In the genomic region with DNA sequence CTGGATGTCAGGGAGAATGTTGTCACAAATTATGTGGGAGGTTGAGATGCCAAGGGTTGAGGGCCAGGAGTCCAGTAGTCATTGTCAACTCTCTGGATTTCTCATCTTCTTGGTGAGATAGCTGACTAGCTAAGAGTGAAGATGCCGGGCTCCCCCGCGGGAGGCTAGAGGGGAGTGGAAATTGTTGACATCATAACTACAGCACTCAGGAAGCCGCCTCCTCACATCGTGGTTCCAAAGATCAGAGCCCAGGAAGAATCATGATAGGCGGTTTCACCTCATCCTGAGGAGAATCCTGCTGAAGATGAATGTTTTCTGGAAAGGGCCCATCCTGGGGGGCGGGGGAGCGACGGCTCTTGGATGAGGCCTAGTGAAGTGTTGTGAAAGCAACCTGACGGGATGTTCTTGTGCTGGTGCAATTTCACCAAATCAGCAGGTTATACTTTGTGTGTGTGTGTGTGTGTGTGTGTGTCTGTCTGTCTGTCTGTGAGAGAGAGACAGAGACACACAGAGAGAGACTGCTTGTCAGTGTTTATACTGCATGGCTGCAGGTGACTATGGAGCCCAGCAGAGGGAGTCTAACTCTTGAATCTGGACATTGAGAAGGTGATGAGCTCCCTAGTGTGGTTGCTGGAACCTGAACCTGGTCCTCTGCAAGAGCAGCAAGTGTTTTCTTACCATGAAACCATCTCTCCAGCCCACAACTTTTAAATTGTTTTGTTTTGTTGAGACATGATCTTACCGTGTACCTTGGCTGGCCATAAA, we compare ENCODE assay signal across 13 mouse cellular contexts.
A peak's percentile ranks its signal among the peaks of the same experiment; 100 is the strongest.
DNase-seq lines count a peak whose midpoint lies in the region; ATAC-seq and TF ChIP-seq lines count a peak whose summit lies in the region.
"Had no signal": no experiment of that assay in that cellular context is flagged by ENCODE, and none has a peak within 500 bp of the region (broad histone marks: within the 10 kb centered on the region; RNA-seq: fewer than 3 reads in every experiment).

No protein-coding gene starts in this region.

- no peak overlapping the region for H3K4me3 ChIP-seq in kidney, adult 2 months (ENCODE audit: insufficient read depth, low read depth, low read length)
- H3K4me3 ChIP-seq in lung, postnatal 0 days (ENCODE audit: low read depth, low read length): no peak overlapping the region
- no peak overlapping the region for H3K4me3 ChIP-seq in E14TG2a.4 (replicated peaks; ENCODE audit: low read length)
- H3K4me3 ChIP-seq: limb, embryonic 15.5 days; megakaryocyte, embryonic 14.5 days had no signal

- TF ChIP-seq POLR2A in kidney, adult 2 months (IDR thresholded peaks at IDR 0.05; ENCODE audit: low read depth, low read length): no peak

- DNase-seq in kidney, adult 2 months: peak; percentile 14
- no peak for DNase-seq in kidney, adult 8-10 months
- DNase-seq in lung, postnatal 0 days (ENCODE audit: low spot score): no peak
- no peak for DNase-seq in lung, postnatal 10 days
- DNase-seq in induced T-regulatory cell, adult 2 months (ENCODE audit: low read depth): peak; percentile 38
- no peak for DNase-seq in right cerebral cortex, postnatal 4 days
- no peak for DNase-seq in ovary, postnatal 36 days (ENCODE audit: low spot score)
- DNase-seq: adrenal gland, adult 2 months; heart, postnatal 14 days had no signal

- ATAC-seq in lung, postnatal 0 days: no peak

- WGBS in kidney, adult 2 months: 59% methylated on average over 11 of the region's 11 CpGs
- 76% methylated on average over 11 of the region's 11 CpGs for WGBS in lung, postnatal 0 days

- H3K36me3 ChIP-seq in kidney, adult 2 months (ENCODE audit: control insufficient read depth, insufficient read depth, low read length): no peaks in the 10 kb centered on the region; the same call in 1 of the 2 replicates
- peaks cover 11% of the 10 kb centered on the region; the same call in 1 of the 2 replicates for H3K36me3 ChIP-seq in lung, postnatal 0 days (ENCODE audit: insufficient read depth, low read length)
- H3K36me3 ChIP-seq in E14TG2a.4 (ENCODE audit: insufficient read depth, low read length): peaks cover 25% of the 10 kb centered on the region

- H3K9ac ChIP-seq in lung, postnatal 0 days (replicated peaks; ENCODE audit: low read depth): no peak overlapping the region
- H3K9ac ChIP-seq: limb, embryonic 15.5 days had no signal

- no peaks in the 10 kb centered on the region for H3K4me1 ChIP-seq in kidney, adult 2 months (ENCODE audit: control insufficient read depth, insufficient read depth, low read length)
- H3K4me1 ChIP-seq in lung, postnatal 0 days (ENCODE audit: insufficient read depth, low read depth, low read length): no peaks in the 10 kb centered on the region
- H3K4me1 ChIP-seq in E14TG2a.4 (replicated peaks; ENCODE audit: low read depth, low read length): peaks cover 13% of the 10 kb centered on the region

- no peak for TF ChIP-seq EP300 in lung, postnatal 0 days (IDR thresholded peaks at IDR 0.05)

- peak; percentile 23; the same call in 1 of the 2 replicates for TF ChIP-seq CTCF in kidney, adult 2 months (conservative IDR thresholded peaks at IDR 0.05; ENCODE audit: insufficient read depth, insufficient read length, low read depth, low read length)
- peak; percentile 35; the same call in 1 of the 2 replicates for TF ChIP-seq CTCF in lung, postnatal 0 days (IDR thresholded peaks at IDR 0.05)
- peak; percentile 30; the same call in 1 of the 2 replicates for TF ChIP-seq CTCF in E14TG2a.4 (conservative IDR thresholded peaks at IDR 0.05; ENCODE audit: low read length)

- H3K4me2 ChIP-seq in lung, postnatal 0 days (replicated peaks; ENCODE audit: low read depth, low read length): no peak overlapping the region
- H3K4me2 ChIP-seq: limb, embryonic 15.5 days had no signal

- H3K27me3 ChIP-seq in kidney, adult 2 months (replicated peaks; ENCODE audit: control insufficient read depth, insufficient read depth, low read length): no peaks in the 10 kb centered on the region
- no peaks in the 10 kb centered on the region for H3K27me3 ChIP-seq in lung, postnatal 0 days (replicated peaks; ENCODE audit: insufficient read depth, low read length)
- no peaks in the 10 kb centered on the region for H3K27me3 ChIP-seq in E14TG2a.4 (ENCODE audit: insufficient read depth, low read length)
- H3K27me3 ChIP-seq: limb, embryonic 15.5 days had no signal

- no peak overlapping the region for H3K27ac ChIP-seq in kidney, adult 2 months (ENCODE audit: insufficient read depth, low read depth, low read length)
- no peak overlapping the region for H3K27ac ChIP-seq in lung, postnatal 0 days (ENCODE audit: low read length)
- H3K27ac ChIP-seq: limb, embryonic 15.5 days had no signal

- H3K9me3 ChIP-seq in lung, postnatal 0 days (ENCODE audit: low read length): no peaks in the 10 kb centered on the region
- no peaks in the 10 kb centered on the region for H3K9me3 ChIP-seq in E14TG2a.4 (ENCODE audit: low read length)
- H3K9me3 ChIP-seq: G1E; limb, embryonic 15.5 days; megakaryocyte, embryonic 14.5 days had no signal

Comparison
In these comparisons a context has a peak if more than half of its experiments do, and no peak if none do; other contexts are left out.
1. DNase-seq: peak in kidney, adult 2 months (single experiment) and induced T-regulatory cell, adult 2 months (single experiment); none in kidney, adult 8-10 months (0 of 2), lung, postnatal 0 days (single experiment), lung, postnatal 10 days (single experiment), right cerebral cortex, postnatal 4 days (single experiment) and ovary, postnatal 36 days (single experiment).
2. Peak in every context shown above with its lines, with median percentiles within 50 percentile points of each other: CTCF ChIP-seq.